Mouse (Mus musculus) embryonic facial prominence, embryonic 11.5 days (tissue): ENCODE measurements around the gene Gjc2. TPM values are rescaled to one million over a fixed set of nuclear protein-coding genes. Genes with fewer than 3 reads are reported as not detected.
A peak's percentile ranks its signal among the peaks of the same experiment; 100 is the strongest.

Experiments
- ATAC-seq: fragments of 200-750 bp; cut with Nextera tagmentation; replicated peaks from 2 replicates; pipeline ENCODE4 v1.8.0; 2017; ENCODE audit warnings: low read depth; ENCODE audit not compliant: insufficient number of reproducible peaks, low FRiP score, low TSS enrichment
- DNase-seq: peaks from one replicate; pipeline ENCODE4 v3.0.0-alpha.2; 2015; ENCODE audit warnings: low spot score
- H3K27ac ChIP-seq: fragments of 300-500 bp; sonication (generic); replicated peaks from 2 replicates; pipeline ENCODE4 v1.5.1; 2014; ENCODE audit warnings: mild to moderate bottlenecking, low read depth, low read length, control low read depth
- H3K27me3 ChIP-seq: fragments of 300-500 bp; sonication (generic); 2 replicates; pipeline ENCODE4 v1.6.1; 2014; ENCODE audit warnings: mild to moderate bottlenecking, low read length, moderate library complexity, mixed read lengths; ENCODE audit not compliant: control insufficient read depth, insufficient read depth
- H3K36me3 ChIP-seq: fragments of 300-500 bp; sonication (generic); replicated peaks from 2 replicates; pipeline ENCODE4 v1.6.1; 2014; ENCODE audit warnings: low read depth, mild to moderate bottlenecking, low read length, moderate library complexity, mixed read lengths; ENCODE audit not compliant: control insufficient read depth, insufficient read depth
- H3K4me1 ChIP-seq: fragments of 300-500 bp; sonication (generic); 2 replicates; pipeline ENCODE4 v1.6.1; 2014; ENCODE audit warnings: low read length, mixed read lengths; ENCODE audit not compliant: control insufficient read depth, insufficient read depth
- H3K4me2 ChIP-seq: fragments of 300-500 bp; sonication (generic); 2 replicates; pipeline ENCODE4 v1.6.1; 2014; ENCODE audit warnings: low read depth, mild to moderate bottlenecking, control low read depth, low read length, moderate library complexity
- H3K4me3 ChIP-seq: fragments of 300-500 bp; sonication (generic); 2 replicates; pipeline ENCODE4 v1.5.1; 2014; ENCODE audit warnings: low read depth, low read length, control low read depth
- H3K9ac ChIP-seq: fragments of 300-500 bp; sonication (generic); replicated peaks from 2 replicates; pipeline ENCODE4 v1.6.1; 2014; ENCODE audit warnings: mild to moderate bottlenecking, control low read depth, low read length
- H3K9me3 ChIP-seq: fragments of 300-500 bp; sonication (generic); replicated peaks from 2 replicates; pipeline ENCODE4 v1.6.1; 2016; ENCODE audit warnings: mild to moderate bottlenecking, low read length, inconsistent platforms, mixed read lengths; ENCODE audit not compliant: control insufficient read depth
- WGBS: fragments of 180-500 bp; shearing (Covaris S2); extraction: QIAGEN DNeasy Blood & Tissue Kit; methylation state at CpG from one replicate; pipeline ENCODE4 v1.1.7; 2014; 5-methylcytosine and 5-hydroxymethylcytosine counted together
- polyA plus RNA-seq: library from polyadenylated mRNA; unstranded; fragments of >200 nt; fragmentation: Nextera tagmentation; extraction: Ambion mirVana; gene quantifications from 2 replicates; pipeline ENCODE4 v1.2.1, GENCODE M21; 2014

The Gjc2 gene
- polyA plus RNA-seq, 1 experiment from 2014 or later = not detected

DNA sequence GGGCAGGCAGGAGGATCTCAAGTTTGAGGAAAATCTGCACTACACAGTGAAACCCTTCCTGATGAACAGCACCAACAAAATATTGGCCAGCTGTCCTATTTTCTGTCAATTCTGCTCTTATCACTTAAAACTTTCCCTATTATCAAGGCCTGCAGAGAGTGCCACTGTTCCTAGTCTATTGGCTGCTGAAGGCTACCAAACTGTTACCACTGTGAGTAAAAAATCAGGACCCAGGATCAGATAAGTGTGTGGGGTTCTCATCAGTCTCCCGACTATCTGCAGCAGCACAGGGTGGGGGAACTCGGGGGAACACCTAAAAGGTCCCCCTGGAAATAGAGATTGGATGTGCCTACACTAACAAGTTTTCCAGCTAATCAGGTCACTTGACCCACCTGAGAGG, 42.2 kb upstream of the Gjc2 start:
- H3K9me3 ChIP-seq = no peaks in the 10 kb centered on the region
- H3K27ac ChIP-seq = no peak overlapping the region
- H3K4me3 ChIP-seq = no peak overlapping the region
- WGBS = 80% methylated on average over 2 of the region's 2 CpGs
- H3K9ac ChIP-seq = no peak overlapping the region
- DNase-seq (no peak), ATAC-seq (no peak)
- H3K4me2 ChIP-seq = no peak overlapping the region
- H3K4me1 ChIP-seq = peaks cover 7% of the 10 kb centered on the region
- H3K36me3 ChIP-seq = no peaks in the 10 kb centered on the region
- H3K27me3 ChIP-seq = no peaks in the 10 kb centered on the region

DNA sequence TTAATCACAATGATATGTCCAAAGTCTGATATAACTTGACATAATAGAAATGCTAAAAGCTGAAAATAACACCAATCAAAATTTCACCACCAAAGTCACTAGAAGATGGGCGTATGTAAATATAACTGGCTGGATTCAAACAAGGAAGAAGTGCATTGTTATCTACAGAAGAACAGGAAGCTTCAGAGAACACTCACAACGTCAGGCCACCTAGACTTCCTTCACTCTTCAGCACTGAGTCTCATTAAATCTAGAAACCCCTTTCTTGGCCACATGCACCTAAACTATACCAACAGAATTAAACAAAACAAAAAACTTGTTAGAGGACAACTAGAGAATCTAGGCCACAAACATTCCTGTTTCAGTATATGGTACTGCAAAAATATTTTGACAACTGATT, 41.5 kb upstream of the Gjc2 start:
- Histone ChIP-seq H3K36me3 (no peaks in the 10 kb centered on the region), H3K4me1 (peaks cover 7% of the 10 kb centered on the region), H3K27ac (no peak overlapping the region), H3K27me3 (no peaks in the 10 kb centered on the region), H3K9ac (no peak overlapping the region), H3K9me3 (no peaks in the 10 kb centered on the region), H3K4me2 (no peak overlapping the region), H3K4me3 (no peak overlapping the region)
- WGBS = 84% methylated on average over 2 of the region's 2 CpGs
- no peak for DNase-seq
- no peak for ATAC-seq

DNA sequence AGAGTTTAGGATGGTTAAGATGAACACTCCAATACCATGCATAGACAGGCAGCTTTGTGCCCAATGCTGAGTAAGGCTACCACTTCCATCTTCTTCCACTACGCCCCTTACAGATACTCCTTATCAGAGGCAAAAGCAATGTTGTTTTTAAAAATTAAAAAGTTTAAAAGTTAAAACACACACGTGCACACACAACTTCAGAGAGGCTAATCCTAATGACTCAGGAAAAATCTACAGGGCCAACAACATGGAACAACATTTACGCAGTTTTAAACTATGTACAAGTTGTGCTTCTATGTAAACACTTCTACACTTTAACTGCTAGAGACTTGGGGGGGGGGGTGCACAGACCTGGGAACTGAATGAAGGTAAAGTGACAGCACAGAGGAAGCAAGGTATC, 41.0 kb upstream of the Gjc2 start:
- no peak overlapping the region for H3K4me2 ChIP-seq
- peaks cover 7% of the 10 kb centered on the region for H3K4me1 ChIP-seq

GRCm38 (mm10) chr11:59222306-59222705, 39.3 kb upstream of the Gjc2 start:
- Histone ChIP-seq H3K4me2 (no peak overlapping the region), H3K27ac (no peak overlapping the region), H3K9me3 (no peaks in the 10 kb centered on the region), H3K4me1 (peaks cover 7% of the 10 kb centered on the region), H3K9ac (no peak overlapping the region), H3K4me3 (no peak overlapping the region), H3K36me3 (no peaks in the 10 kb centered on the region), H3K27me3 (no peaks in the 10 kb centered on the region)
- DNase-seq (no peak), ATAC-seq (no peak)
- 87% methylated on average over 4 of the region's 4 CpGs for WGBS

More for the DNA sequence above, 41.0 kb upstream of the Gjc2 start:
- no peak overlapping the region for H3K9ac ChIP-seq
- no peak overlapping the region for H3K27ac ChIP-seq
- no peaks in the 10 kb centered on the region for H3K9me3 ChIP-seq
- H3K4me3 ChIP-seq = no peak overlapping the region
- DNase-seq (no peak), ATAC-seq (no peak)
- H3K36me3 ChIP-seq = no peaks in the 10 kb centered on the region
- WGBS = 95% methylated on average over 3 of the region's 3 CpGs
- H3K27me3 ChIP-seq = no peaks in the 10 kb centered on the region

GRCm38 (mm10) chr11:59221604-59222003, 38.6 kb upstream of the Gjc2 start:
- Histone ChIP-seq H3K4me1 (peaks cover 6% of the 10 kb centered on the region), H3K27me3 (no peaks in the 10 kb centered on the region), H3K4me3 (no peak overlapping the region), H3K27ac (no peak overlapping the region), H3K9me3 (no peaks in the 10 kb centered on the region), H3K36me3 (no peaks in the 10 kb centered on the region), H3K9ac (no peak overlapping the region), H3K4me2 (no peak overlapping the region)
- ATAC-seq (no peak), DNase-seq (no peak)

DNA sequence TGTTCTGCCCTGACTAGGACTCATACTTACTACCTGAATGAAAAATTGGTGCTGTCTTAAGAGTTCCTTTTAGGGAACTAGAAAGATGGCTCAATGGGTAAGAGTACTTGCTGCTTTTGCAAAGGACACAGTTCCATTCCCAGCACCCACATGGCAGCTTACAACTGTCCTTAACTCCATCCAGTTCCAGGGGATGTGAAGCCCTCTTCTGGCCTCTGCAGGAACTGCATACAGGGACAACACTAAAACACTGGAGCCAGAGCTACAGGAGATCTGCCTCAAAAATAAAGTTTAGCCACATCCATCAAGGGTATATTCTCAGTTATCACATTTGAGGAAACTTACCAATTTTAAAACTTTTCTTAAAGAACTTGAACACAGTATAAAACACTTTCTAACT, 36.1 kb upstream of the Gjc2 start:
- peak; percentile 36 for DNase-seq
- Histone ChIP-seq H3K27ac (no peak overlapping the region), H3K4me2 (no peak overlapping the region), H3K9ac (no peak overlapping the region), H3K9me3 (no peaks in the 10 kb centered on the region), H3K36me3 (no peaks in the 10 kb centered on the region), H3K4me3 (no peak overlapping the region), H3K4me1 (no peaks in the 10 kb centered on the region), H3K27me3 (no peaks in the 10 kb centered on the region)
- ATAC-seq = no peak

DNA sequence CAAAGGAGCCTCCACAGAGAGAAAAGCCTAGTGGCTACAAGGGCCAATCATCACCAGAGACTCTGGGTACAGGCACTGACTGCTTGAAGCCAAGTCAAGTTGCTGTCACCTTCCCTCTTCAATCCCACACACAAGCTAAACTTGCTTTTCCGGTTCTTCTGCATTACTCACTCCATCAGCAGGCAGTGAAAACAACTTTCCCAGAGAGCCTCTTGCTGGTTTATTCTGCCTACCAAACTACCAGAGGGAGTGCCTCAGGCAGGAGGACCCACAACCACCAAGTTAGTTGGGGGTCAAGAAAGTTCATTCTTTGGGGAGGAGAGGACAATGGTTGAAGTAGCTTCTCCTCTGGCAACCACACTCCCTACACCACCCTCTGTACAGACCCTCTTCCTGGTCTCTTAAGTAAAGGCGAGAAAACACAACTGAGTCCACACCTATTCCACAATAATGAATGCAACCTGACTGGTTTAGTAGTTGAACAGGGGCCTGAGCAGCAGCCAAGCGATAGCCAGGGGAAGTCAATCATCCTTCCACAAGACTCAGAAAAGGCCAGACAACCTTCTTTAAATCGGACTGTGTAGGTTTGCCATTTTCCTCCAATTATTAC, 35.5 kb upstream of the Gjc2 start:
- DNase-seq (peak; percentile 72), ATAC-seq (no peak)
- no peak overlapping the region for H3K4me2 ChIP-seq
- H3K4me1 ChIP-seq = no peaks in the 10 kb centered on the region
- WGBS = 84% methylated on average over 4 of the region's 4 CpGs
- no peaks in the 10 kb centered on the region for H3K9me3 ChIP-seq
- no peak overlapping the region for H3K4me3 ChIP-seq
- no peak overlapping the region for H3K9ac ChIP-seq
- H3K36me3 ChIP-seq = no peaks in the 10 kb centered on the region
- H3K27ac ChIP-seq = no peak overlapping the region
- H3K27me3 ChIP-seq = no peaks in the 10 kb centered on the region

GRCm38 (mm10) chr11:59216955-59217354, 33.9 kb upstream of the Gjc2 start:
- Histone ChIP-seq H3K27me3 (no peaks in the 10 kb centered on the region), H3K27ac (no peak overlapping the region), H3K4me2 (no peak overlapping the region), H3K9ac (no peak overlapping the region), H3K4me3 (no peak overlapping the region), H3K9me3 (no peaks in the 10 kb centered on the region), H3K4me1 (no peaks in the 10 kb centered on the region), H3K36me3 (peaks cover 3% of the 10 kb centered on the region)
- ATAC-seq (no peak), DNase-seq (no peak)
- WGBS = 84% methylated on average over 3 of the region's 3 CpGs
